Mouse (Mus musculus): ENCODE measurements at regions not wholly inside any gene's neighbourhood (a gene's known extent, or its start where the extent isn't known, plus 50 kb on each side); places are given as distances from the start of the nearest gene placed in this dataset.

DNA sequence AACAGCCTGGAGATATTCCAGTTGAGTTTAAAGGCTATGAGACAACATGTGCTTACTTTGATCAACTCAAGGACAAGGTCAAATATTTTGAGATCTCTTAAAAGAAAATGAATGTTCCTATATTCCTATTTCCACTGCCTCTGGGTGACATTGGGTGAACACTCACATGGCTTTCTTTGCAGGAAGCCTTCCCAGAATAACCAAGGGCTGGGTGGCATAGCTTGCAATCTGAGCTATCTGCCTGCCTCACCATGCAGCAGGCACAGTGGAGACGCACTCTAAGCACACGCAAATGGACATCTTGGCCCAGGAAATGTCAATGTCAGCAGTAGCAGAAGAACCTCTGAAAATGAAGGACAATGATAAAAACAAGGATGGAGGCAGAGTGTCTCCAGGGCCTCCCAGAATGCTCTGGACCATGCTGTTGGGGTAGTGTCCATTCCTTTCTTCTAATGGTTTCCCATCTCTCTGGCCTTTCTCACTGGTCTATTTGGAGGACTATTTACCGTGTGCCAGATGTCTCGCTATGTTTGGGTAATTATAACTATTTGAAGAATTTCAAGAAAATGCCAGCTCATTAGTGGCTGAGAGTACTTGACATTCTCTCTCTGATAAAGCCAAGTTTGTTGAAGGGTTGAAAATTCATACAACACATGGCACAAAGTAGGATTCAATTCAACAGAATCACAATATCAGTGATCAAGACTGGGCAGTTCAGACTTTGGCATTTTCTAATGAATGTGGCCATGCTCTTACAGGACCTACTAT, 276.3 kb upstream of the Rnf32 start:
- no peak for DNase-seq (ENCODE audit: low read depth, low spot score)

DNA sequence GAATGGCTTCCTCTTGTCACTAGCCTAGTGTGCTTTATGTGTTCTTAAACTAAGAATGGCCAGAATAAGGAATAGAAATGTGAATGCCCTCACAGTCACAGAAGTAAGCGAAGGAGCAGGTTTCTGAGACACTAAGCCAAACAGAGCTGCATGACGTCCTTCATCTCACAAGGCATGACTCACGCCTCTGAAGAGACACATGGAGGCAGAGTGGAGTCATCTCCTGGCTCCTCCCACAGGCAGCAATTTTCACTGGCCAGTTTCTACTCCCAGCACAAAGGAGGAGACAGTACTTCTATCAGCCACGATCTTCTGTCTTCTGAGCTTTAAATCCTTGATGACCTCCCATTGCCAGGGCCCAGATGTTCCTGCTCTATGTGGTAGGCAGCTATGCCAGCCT, 291.3 kb upstream of the Rnf32 start:
- no peak for DNase-seq (ENCODE audit: low read depth, low spot score)

DNA sequence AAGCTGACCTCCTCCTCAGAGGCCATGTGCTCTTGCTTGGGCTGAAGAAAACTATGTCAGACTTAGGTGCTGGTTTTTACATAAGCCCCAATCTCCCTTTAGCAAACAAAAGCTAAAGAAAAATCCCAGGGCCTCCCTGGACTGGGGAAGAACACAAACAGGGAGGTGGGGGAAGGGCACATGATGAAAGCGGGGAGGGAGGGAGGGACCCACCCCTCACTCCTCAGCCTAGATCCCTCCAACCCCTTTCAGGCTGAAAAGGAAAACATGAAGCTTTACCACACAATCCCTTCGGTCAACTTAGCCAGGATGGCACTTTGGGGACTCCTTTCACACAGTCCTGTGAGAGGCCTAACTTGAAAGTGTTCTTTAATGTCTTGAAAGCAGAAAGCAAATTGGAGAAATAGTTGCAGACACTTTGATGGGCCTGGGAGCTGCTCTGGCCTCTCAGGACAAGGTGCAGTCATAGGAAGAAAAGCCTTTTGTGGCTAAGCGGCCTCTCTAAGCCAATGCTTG, 291.9 kb upstream of the Rnf32 start:
- DNase-seq (ENCODE audit: low read depth, low spot score) = no peak

DNA sequence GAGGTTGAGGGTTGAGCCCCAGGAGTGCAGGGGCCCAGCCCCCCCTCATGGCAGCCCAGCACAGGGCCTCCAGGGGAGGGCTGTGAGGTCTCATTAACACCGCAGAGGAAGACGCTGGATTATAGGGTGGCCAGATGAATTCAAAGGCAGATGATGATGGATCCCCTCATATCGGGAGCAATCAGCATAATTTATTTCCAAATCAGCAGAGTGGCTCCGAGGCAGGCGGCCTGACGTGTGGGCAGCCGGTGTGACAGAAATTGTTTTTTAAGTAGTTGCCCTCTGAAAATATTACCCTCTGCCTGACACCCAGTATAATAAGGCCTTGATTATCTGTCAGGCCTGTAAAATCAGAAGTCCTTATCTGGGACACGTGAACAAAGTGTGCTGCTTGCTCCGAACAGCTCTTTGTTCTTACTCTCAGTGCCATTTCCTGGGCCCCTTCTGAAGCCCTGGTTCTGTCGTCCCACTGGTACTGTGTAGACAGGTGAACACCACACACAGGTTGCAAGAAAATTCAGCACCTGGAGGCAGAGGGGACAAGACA, 303.0 kb upstream of the Rnf32 start:
- no peak for DNase-seq (ENCODE audit: low read depth, low spot score)

GRCm38 (mm10) chr5:28891988-28892387, 303.8 kb upstream of the Rnf32 start:
- no peak for DNase-seq (ENCODE audit: low read depth, low spot score)

- DNase-seq (ENCODE audit: low read depth, low spot score) = no peak
These were observed 310.9 kb upstream of the Rnf32 start for GRCm38 (mm10) chr5:28884746-28885365.

- no peak for DNase-seq (ENCODE audit: low read depth, low spot score)
These were observed 319.6 kb upstream of the Rnf32 start for GRCm38 (mm10) chr5:28876199-28876598.

GRCm38 (mm10) chr5:28873600-28874265, 322.1 kb upstream of the Rnf32 start:
- no peak for DNase-seq (ENCODE audit: low read depth, low spot score)

DNA sequence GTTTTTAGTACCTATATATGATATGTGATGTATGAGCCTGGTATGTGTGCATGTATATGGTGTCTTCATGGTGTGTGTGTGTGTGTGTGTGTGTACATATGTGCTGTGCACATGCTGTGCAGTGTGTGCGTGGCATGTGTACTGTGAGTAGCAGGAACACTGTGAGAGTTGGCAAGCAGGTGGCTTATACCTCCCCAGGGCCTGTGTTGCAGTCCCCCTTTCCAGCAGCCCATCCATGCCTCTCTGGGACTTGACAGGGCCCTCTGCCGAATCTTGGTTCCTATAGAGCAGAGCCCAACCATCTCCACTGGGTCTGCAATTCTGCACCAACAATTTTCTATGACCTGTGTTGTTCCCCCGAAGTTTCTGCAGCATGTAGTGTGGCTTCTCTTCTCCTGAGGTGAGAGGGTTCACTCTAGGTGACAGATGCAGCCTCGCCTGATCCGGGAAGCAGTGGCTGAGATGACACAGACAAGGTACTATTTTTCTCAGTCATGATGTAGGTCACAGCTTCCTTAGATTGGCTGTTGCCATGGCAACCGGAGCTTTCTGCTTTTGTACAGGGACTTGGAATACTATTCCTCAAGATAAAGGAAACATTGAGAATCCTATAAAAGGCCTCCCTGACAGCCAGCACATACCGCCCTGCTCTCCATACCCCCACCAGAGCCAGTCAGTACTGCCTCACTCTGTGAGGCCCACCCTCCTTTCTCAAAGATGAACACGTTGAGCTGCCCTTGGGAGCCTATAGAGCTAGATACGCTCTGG, 336.0 kb upstream of the Rnf32 start:
- DNase-seq (ENCODE audit: low read depth, low spot score) = no peak

DNA sequence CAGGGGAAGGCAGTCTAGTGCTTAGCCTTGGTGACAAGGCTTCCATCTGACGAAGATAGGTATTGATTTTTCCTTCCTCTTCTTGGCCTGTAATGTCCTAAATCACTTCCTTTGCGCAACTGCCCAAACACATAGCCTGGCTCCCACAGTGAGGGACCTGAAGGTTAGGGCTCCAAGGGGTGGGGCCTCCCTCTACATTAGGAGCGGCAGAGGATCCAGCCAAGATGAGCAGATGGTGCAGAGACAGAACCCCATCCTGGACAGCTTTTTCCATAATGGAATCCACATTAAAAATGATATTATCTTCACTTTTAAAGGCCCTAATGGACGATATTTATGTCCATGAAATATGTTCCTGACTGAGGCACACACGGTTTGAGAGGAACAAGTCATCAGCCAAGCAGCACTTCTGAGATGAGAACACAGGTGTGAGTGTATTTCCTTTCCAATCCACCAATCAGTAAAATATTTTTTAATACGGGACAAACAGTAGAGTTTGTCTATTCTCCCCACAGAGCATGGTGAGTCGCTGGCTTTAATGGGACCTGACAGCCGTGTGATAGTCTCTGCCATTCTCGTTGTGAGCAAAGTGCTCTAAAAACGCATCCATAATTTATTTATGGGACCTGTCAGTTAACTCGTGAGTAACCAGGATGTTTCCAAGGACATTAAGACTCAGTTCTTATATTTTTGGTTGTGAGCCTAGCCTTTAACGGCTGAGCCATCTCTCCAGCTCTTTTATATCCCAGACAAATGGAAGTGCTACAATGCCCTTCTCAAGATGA, 357.5 kb upstream of the Rnf32 start:
- no peak for DNase-seq (ENCODE audit: low read depth, low spot score)

DNA sequence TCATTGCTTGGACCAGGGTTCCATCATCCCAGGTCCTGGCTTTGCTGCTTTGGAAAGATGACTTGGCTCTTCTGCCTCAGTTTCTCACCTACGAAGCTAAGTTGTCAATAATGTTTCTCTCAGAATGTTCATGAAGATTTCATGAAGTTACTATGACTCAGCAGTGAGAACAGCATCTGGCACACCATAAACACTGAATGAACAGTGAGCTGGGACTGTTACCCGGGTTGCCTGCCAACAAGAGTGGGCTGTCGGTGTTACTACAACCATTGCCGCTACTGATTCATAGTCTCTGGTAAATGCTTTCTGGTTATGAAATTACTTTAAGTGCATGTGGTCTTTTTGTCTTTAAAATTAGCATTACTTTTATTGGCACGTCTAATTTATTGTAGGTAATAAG, 352.0 kb upstream of the Shh start:
- DNase-seq (ENCODE audit: low read depth, low spot score) = no peak

- no peak for DNase-seq (ENCODE audit: low read depth, low spot score)
These were observed 340.9 kb upstream of the Shh start for GRCm38 (mm10) chr5:28807950-28808349.

DNA sequence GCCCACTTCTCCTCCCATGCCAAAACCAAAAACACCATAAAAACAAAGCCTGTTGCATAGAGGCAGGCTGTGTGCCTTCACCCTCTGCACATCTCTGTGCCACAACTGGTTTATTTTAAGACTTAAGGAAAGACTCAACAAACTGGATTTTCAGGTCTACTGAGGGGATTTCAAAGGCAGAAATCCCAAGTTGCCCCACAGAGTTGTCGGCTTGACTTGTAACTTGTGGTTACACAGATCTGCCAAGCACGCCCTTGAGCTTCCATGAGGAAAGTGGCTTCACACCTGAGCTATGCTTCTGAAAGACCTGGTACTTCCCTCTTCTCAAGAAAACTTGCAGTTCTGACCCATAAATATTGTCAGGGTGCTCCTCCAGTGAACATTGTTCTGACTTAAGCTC, 332.4 kb upstream of the Shh start:
- DNase-seq (ENCODE audit: low read depth, low spot score) = no peak

DNA sequence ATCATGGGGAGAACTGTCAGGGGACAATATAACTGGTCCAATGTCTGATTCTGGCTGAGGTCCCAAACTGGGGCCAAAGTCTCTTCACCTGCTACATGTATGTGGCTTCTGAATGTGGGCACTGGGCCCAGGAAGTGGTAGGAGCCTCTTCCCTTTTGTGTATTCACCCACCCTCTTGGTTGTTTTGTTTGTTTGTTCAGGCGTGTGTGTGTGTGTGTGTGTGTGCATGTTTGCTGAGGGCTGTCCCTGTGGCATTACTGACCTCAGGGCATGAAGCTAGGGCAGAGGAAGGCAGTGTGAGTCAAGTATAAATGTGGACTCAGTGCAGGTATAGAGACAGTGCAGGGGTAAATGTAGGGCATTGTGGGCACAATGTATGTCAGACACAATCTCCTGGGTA, 331.3 kb upstream of the Shh start:
- DNase-seq (ENCODE audit: low read depth, low spot score) = no peak

DNA sequence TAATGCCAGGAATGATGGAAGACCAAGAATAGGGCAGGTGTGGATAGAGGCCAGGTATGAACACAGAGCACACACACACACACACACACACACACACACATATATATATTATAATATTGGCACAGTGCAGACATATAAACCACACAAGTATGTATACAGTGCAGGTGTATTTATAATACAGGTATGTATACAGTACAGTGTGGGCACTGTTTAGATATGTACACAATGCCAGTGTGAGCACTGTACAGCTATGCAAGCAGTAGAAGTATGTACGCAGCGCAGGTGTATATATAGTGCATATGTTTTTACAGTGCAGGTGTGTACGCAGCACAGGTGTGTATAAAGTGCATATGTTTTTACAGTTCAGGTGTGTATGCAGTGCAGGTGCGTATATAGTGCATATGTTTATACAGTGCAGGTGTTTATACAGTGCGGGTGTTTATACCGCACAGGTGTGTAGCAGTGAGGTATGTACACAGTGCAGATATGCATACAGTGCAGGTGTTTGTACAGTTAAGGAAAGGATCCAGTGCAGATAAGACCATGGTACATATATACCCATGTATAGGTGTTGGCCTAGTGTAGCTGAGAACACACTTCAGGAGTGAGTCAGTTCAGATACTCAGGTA, 328.2 kb upstream of the Shh start:
- no peak for DNase-seq (ENCODE audit: low read depth, low spot score)

- DNase-seq (ENCODE audit: low read depth, low spot score) = no peak
These were observed 326.7 kb upstream of the Shh start for GRCm38 (mm10) chr5:28793781-28794180.

DNA sequence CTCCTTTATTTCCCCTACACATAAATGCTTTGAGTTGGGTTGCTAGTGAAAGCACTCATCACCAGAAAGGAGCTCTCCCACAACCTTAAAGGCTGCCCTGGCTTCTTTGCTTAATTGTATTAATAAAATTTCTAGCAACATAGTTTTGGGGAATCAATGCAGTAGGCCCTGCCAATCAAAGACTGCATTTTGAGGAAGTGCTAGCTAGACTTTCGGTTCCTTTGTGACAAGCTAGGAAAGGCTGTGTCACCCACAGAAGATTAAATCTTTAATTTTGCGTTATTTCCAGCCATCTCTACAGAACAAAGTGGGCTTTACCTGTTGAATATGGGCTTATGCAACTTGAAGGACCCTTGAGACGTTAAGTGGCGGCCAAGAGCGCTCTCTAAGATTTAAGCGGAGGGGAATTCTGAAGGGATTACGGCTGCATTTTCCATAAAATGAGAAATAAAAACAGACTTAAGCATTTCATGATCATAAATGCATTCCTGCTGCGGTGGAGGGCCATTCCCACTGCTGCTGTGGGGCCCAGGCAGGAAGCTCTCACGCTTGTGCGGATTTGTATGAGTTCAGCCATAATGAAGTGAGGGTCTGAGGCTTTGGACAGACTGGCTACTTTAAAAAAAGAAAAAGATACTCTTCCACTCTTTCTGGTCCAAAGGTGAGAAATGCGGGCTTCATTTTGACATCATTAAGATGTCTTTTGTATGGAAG, 318.4 kb upstream of the Shh start:
- DNase-seq (ENCODE audit: low read depth, low spot score) = no peak

- DNase-seq (ENCODE audit: low read depth, low spot score) = no peak
These were observed 317.4 kb upstream of the Shh start for GRCm38 (mm10) chr5:28784339-28784966.

- DNase-seq (ENCODE audit: low read depth, low spot score) = no peak
These were observed 308.7 kb upstream of the Shh start for GRCm38 (mm10) chr5:28775648-28776359.

Measured in CD4-positive helper T cell, adult 2 months (primary cell).